Mouse (Mus musculus) gastrocnemius, postnatal 14 days (tissue): ENCODE results near the gene Tnip2. TPM values are rescaled to one million over a fixed set of nuclear protein-coding genes. Genes with fewer than 3 reads are reported as not detected.

Experiments used
- DNase-seq: peaks from one replicate; pipeline ENCODE4 v3.0.0; 2021; ENCODE audit warnings: mixed read lengths
- intact Hi-C: fragments of 180-260 bp; cut with DNase I; formaldehyde crosslinking; loops from one replicate; pipeline ENCODE4 v1.15.1; 2025; ENCODE audit warnings: low total_unique reads
- total RNA-seq, 2 experiments: library from RNA; stranded (reverse); gene quantifications; 2 replicates each; pipeline ENCODE4 v1.2.3; 2021

Gene Tnip2
- total RNA-seq, 2 experiments from 2014 or later: 2.4 to 2.7 TPM

- DNase-seq: no peak
Observed at GRCm38 (mm10) chr5:34480926-34481325, 32.9 kb downstream of the Tnip2 start.

DNA sequence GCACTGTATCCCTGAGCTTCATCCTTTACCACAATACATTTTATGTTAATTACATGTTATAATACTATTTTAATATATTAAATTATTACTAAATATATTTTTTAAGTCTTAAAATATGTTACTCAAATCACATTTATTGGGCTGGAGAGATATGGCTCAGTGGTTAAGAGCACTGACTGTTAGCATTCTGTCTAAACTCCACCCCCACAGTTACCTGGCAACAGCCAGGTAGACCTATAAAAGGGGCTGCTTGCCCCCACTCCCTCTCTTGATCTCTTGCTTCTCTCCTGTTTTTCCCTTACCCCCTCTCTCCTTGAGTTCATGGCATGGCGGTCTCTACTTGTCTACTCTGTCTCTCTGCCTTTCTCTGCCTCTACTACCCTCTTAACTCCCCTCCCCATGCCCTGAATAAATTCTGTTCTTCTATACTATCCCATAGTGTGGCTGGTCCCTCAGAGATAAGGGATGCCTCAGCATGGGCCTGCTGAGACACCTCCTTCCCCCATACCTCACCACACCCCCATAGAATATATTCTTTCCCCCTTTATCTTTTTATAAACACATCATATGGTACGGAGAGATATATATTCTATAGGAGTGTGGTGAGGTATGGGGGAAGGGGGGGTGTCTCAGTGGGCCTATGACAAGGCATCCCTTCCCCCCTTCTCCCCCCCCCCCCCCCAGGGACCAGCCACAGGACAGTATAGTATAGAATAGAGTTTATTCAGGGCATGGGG, 45.6 kb downstream of the Tnip2 start:
- no peak for DNase-seq

More at GRCm38 (mm10) chr5:34480926-34481325, 32.9 kb downstream of the Tnip2 start:
- intact Hi-C loops: no loop called here

GRCm38 (mm10) chr5:34466648-34467047, 47.1 kb downstream of the Tnip2 start:
- intact Hi-C loops: no loop called here
- DNase-seq: no peak

More for the DNA sequence above, 45.6 kb downstream of the Tnip2 start:
- intact Hi-C loops: no loop called here

GRCm38 (mm10) chr5:34466079-34466478, 47.7 kb downstream of the Tnip2 start:
- intact Hi-C loops: no loop called here
- DNase-seq: no peak

DNA sequence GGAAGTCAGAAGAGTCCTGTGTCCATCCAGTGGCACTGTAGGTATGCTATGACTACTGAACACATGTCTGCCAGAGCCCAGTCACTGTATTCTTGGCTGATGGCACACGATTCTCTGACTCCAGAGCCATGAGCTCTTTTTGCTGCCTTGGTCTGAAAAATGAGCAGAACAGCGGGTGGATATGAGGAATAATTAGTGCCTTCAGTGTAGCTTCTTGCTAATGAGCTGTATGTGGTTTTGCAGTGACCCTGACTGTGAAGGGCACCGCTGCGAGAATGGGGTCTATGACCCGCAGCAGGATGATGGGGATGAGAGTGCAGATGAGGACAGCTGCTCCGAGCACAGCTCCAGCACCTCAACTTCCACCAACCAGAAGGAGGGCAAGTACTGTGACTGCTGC, 52.0 kb downstream of the Tnip2 start:
- intact Hi-C loops: no loop called here
- DNase-seq: no peak

DNA sequence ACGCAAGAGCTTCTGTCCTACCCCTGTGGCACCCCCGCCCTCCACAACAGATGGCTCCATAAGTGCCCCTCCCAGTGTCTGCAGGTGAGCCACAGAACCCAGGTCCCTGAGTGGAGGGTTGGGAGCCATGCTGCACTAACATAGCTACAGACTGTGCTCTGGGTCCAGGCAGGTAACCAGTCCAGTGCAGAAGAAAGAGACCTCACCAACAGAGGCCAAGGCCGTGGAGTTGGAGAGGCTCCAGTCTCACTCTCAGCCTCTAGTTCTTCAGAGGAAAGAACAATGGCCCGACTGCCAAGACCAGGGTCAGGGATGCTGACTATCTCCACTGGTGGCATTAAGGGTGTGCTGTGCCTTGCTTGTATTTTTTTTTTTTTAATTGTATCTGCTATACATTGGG, 52.5 kb downstream of the Tnip2 start:
- no peak for DNase-seq
- intact Hi-C loops: no loop called here

GRCm38 (mm10) chr5:34458994-34459393, 54.8 kb downstream of the Tnip2 start:
- DNase-seq: no peak
- intact Hi-C loops: no loop called here

GRCm38 (mm10) chr5:34446207-34446606, 67.6 kb downstream of the Tnip2 start:
- intact Hi-C loops: no loop called here
- DNase-seq: no peak

Other genes starting within 250 kb of the Tnip2 start
- 1 to 10 TPM in 1 of 2 experiments, under 1 TPM in 1; 0.66 to 1.2 TPM for gene Zfyve28, start 225.5 kb downstream of the Tnip2 start, total RNA-seq
- gene Cfap99, start 225.4 kb downstream of the Tnip2 start, total RNA-seq: under 1 TPM in 1 of 2 experiments, not detected in 1; 0.16 TPM
- 10 to 100 TPM; 22.4 to 27.4 TPM for gene Rnf4, start 177.7 kb downstream of the Tnip2 start, total RNA-seq
- 10 to 100 TPM; 14.0 to 16.3 TPM for gene Fam193a, start 144.1 kb downstream of the Tnip2 start, total RNA-seq
- 1 to 10 TPM; 1.6 to 2.0 TPM for gene Sh3bp2, start 11.8 kb upstream of the Tnip2 start, total RNA-seq
- gene Add1, start 59.7 kb upstream of the Tnip2 start, total RNA-seq: 10 to 100 TPM; 79.1 to 93.4 TPM
- gene Mfsd10, start 123.2 kb upstream of the Tnip2 start, total RNA-seq: 1 to 10 TPM; 6.9 to 9.2 TPM
- 10 to 100 TPM in 1 of 2 experiments, 1 to 10 TPM in 1; 8.0 to 11.3 TPM for gene Nop14, start 146.2 kb upstream of the Tnip2 start, total RNA-seq
- gene Grk4, start 146.4 kb upstream of the Tnip2 start, total RNA-seq: under 1 TPM; 0.64 to 0.96 TPM
- gene Htt, start 247.7 kb upstream of the Tnip2 start, total RNA-seq: 1 to 10 TPM; 7.1 to 8.1 TPM